Mouse (Mus musculus) kidney, adult 11 months (tissue): Measurements from ENCODE around the gene Twf2.

ENCODE experiments used
- DNase-seq: peaks from one replicate; pipeline ENCODE4 v3.0.0; 2022

Gene Twf2

GRCm38 (mm10) chr9:106212594-106212981 is 9.7 kb downstream of the Twf2 start:
- no peak for DNase-seq

- DNase-seq = no peak
Measured at GRCm38 (mm10) chr9:106215341-106216125, 12.6 kb downstream of the Twf2 start.

DNA sequence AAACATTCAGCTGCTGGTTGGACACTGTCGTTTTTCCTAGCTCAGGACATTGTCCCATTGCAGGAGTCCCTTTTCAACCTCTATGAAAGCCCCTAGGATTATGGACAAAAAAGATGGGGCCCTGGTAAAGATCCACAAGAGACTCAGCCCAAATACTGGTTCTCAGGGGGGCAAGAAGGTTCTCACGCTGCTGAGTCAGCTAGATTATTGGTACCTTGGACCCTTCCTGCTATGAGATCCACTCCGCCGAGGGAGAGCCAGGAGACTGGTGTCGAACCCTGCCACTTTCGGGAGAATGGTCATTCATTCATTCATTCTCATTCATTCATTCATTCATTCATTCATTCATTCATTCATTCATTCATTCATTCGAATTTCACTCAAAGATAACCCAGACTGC is 14.1 kb downstream of the Twf2 start:
- DNase-seq = no peak

GRCm38 (mm10) chr9:106220894-106221523 is 18.1 kb downstream of the Twf2 start:
- no peak for DNase-seq

- no peak for DNase-seq
Measured at GRCm38 (mm10) chr9:106222261-106222851, 19.4 kb downstream of the Twf2 start, which contains the start of gene Tlr9. Tlr9 (plus strand) TSS chr9:106222598.

DNA sequence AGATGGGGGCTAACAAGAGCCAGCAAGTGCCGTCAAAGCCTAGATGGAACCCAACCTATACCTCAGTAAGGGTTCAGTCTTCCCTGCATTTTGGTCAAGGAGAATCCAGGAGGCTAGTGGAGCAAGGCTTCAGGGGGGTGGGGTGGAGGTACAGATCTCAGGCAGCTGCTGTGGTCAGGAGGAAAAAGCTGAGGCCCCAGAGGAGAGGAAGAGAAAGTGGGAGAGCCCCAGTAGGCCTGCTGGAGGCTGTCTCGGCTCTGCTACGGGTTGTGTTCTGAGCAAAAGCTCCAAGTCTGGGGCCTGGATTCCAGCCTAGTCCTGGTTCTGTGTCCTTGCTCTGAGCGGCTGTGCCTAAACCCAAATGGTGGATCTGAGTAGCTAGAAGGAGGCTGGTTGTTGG is 20.1 kb downstream of the Twf2 start:
- no peak for DNase-seq

DNA sequence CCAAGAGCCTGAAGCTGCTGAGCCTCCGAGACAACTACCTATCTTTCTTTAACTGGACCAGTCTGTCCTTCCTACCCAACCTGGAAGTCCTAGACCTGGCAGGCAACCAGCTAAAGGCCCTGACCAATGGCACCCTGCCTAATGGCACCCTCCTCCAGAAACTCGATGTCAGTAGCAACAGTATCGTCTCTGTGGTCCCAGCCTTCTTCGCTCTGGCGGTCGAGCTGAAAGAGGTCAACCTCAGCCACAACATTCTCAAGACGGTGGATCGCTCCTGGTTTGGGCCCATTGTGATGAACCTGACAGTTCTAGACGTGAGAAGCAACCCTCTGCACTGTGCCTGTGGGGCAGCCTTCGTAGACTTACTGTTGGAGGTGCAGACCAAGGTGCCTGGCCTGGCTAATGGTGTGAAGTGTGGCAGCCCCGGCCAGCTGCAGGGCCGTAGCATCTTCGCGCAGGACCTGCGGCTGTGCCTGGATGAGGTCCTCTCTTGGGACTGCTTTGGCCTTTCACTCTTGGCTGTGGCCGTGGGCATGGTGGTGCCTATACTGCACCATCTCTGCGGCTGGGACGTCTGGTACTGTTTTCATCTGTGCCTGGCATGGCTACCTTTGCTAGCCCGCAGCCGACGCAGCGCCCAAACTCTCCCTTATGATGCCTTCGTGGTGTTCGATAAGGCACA is 22.7 kb downstream of the Twf2 start:
- DNase-seq = no peak

DNA sequence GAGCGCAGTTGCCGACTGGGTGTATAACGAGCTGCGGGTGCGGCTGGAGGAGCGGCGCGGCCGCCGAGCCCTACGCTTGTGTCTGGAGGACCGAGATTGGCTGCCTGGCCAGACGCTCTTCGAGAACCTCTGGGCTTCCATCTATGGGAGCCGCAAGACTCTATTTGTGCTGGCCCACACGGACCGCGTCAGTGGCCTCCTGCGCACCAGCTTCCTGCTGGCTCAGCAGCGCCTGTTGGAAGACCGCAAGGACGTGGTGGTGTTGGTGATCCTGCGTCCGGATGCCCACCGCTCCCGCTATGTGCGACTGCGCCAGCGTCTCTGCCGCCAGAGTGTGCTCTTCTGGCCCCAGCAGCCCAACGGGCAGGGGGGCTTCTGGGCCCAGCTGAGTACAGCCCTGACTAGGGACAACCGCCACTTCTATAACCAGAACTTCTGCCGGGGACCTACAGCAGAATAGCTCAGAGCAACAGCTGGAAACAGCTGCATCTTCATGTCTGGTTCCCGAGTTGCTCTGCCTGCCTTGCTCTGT is 23.3 kb downstream of the Twf2 start:
- no peak for DNase-seq

DNA sequence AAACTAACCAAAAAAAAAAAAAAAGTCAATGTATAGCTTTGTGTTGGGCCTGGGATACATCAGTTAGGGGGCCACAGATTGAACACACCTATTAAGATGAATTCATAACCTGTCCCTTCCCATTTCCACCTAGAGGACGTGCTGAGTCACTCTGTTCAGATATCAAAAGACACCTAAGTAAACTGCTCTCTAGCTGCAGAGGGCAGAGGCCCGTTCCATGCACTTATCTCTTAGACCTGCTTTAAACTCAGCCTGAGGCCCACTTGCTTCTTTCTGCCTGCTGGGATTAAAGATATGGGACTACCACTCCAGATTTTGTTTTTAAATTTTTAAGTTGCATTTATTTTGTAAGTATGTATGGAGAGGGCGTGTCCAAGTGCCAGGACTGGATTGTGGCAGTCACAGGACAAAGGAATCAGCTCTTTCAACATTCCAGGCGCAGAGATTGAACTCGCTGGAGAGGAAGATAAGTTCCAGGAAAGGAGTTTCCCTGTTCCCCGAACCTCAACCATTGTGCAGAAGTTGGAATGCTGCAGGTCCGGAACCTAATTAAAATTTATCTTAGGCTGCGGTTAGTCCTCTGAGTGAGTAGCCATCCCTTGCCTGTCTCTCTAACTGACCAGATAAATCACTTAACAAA is 25.0 kb downstream of the Twf2 start:
- DNase-seq = no peak

DNA sequence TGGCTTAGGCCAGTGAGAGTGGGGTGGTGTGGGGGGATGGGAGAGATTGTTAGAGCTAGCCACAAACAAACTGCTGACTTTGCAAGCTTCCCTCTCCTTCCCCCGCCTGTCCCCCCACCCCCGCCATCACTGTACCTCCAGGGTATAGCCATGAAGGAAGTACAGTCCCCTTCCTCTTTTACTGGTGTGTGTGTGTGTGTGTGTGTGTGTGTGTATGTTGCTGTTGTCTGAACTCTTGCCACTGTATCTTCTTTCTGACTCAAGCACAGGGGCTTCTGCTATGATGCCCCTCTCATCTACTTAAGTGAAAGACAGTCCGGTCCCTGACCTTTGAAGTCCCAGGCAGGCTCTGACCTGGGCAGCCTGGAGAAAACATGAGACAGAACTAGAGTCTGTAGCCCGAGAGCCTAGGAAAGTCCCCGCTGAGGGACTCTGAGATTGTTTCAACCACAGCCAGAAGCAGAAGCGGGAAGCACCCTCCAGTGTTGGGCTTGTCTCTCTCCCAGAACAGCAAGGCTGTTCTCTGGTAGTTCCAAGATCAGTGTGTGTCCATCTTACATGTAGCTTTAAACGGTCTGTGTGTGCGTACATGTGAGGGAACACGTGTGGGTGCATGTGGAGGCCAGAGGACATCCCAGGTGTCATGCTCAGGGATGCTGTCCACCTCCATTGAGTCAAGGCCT is 27.3 kb downstream of the Twf2 start:
- no peak for DNase-seq

DNA sequence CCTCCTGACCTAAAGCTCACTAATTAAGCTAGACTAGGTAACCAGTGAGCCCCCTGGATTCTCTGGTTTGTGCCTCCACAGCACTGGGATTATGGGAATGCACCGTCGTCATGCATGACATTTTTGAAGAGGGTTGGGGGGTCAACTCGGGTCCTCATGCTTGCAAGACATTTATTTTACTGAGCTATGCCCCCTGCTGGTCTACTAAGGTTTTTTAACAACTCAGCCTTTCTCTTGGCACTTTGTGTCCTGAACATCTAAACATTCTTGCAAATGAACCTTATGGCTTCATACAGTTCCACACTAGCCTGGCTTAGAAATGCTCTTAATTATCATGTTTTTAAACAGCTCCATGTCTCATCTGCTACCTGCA is 27.8 kb downstream of the Twf2 start:
- no peak for DNase-seq

GRCm38 (mm10) chr9:106231220-106231619 is 28.3 kb downstream of the Twf2 start:
- DNase-seq = no peak

GRCm38 (mm10) chr9:106231816-106232215 is 28.9 kb downstream of the Twf2 start:
- no peak for DNase-seq

GRCm38 (mm10) chr9:106232956-106233355 is 30.0 kb downstream of the Twf2 start:
- no peak for DNase-seq

- no peak for DNase-seq
Measured at GRCm38 (mm10) chr9:106233953-106234352, 31.0 kb downstream of the Twf2 start.

- DNase-seq = peak; percentile 57
Measured at GRCm38 (mm10) chr9:106235194-106235830, 32.4 kb downstream of the Twf2 start.

- DNase-seq = peak; percentile 84
Measured at GRCm38 (mm10) chr9:106236156-106236817, 33.4 kb downstream of the Twf2 start.

- peak; percentile 69 for DNase-seq
Measured at GRCm38 (mm10) chr9:106236818-106237211, 33.9 kb downstream of the Twf2 start.

GRCm38 (mm10) chr9:106237401-106237800 is 34.5 kb downstream of the Twf2 start:
- DNase-seq = no peak

DNA sequence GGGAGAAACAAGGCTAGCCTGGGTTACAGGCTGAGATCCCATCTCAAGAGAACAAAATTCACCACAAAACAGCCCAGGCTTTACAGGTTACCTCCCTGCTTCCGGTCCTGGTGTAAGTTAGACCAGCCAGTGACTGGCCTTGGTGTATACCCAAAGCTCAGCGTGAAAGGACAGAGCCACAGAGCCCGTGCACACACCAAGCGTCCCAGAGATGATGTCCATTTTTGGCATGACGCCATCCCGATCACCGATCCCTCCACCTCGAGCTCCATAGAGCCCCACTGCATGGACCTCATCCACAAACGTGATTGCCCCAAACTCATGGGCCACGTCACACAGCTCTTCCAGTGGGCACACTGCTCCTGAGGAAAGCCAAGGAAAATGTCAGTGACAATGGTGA is 35.0 kb downstream of the Twf2 start:
- no peak for DNase-seq

DNA sequence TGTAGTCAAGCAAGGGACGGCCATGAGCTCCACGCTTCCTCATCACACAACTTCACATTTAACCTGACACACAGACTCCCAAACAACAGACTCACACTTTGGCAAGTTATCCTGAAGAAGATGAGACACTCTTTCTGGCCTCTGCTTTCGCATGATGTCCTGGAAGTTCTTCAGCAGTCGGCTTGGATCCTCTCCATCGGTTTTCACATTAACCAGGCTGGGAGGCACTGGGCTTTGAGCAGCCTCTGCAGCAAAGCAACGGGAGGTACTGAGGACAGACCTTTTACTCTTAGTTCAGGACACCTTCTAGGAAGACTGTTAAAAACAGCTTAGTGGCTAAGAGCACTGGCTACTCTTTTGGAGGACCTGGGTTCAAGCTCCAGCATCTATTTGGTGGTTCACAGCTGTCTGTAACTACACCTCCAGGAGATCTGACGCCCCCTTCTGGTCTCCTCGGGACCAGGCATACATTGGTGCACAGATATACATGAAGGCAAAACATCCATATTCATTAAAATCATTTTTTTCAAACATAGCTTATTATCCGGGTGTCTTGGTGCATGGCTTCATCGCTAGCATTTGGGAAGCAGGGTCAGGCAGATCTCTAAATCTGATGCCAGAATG is 38.7 kb downstream of the Twf2 start:
- peak; percentile 79 for DNase-seq
